Mouse (Mus musculus): ENCODE data around the gene Pnrc1. TPM values are rescaled to one million over a fixed set of nuclear protein-coding genes. Genes with fewer than 3 reads are reported as not detected.

Pnrc1 gene
- polyA plus RNA-seq, 1 experiment from 2014 or later = 83.2 TPM

GRCm38 (mm10) chr4:33207551-33207950, 82.4 kb downstream of the Pnrc1 start:
- no peak overlapping the region for H3K9ac ChIP-seq (replicated peaks; ENCODE audit: low read length)
- DNase-seq (no peak), ATAC-seq (ENCODE audit: low FRiP score, low TSS enrichment) (no peak)
- H3K4me2 ChIP-seq (ENCODE audit: low read length) = no peak overlapping the region
- H3K36me3 ChIP-seq (ENCODE audit: control insufficient read depth, insufficient read depth, low read length) = no peaks in the 10 kb centered on the region
- 73% methylated on average over 2 of the region's 2 CpGs for WGBS
- H3K27ac ChIP-seq (replicated peaks; ENCODE audit: low read depth, low read length) = no peak overlapping the region
- H3K27me3 ChIP-seq (ENCODE audit: control insufficient read depth, insufficient read depth, low read length) = no peaks in the 10 kb centered on the region
- peaks cover 16% of the 10 kb centered on the region; the same call in 1 of the 2 replicates for H3K4me1 ChIP-seq (ENCODE audit: control insufficient read depth, insufficient read depth, low read length)
- H3K9me3 ChIP-seq (ENCODE audit: control insufficient read depth, low read length) = no peaks in the 10 kb centered on the region
- H3K4me3 ChIP-seq (replicated peaks; ENCODE audit: low read depth, low read length) = no peak overlapping the region

GRCm38 (mm10) chr4:33204682-33205081, 85.3 kb downstream of the Pnrc1 start:
- no peak overlapping the region for H3K27ac ChIP-seq (replicated peaks; ENCODE audit: low read depth, low read length)
- no peaks in the 10 kb centered on the region for H3K27me3 ChIP-seq (ENCODE audit: control insufficient read depth, insufficient read depth, low read length)
- 0 out of 2 replicates have a peak, but pooled peaks cover 8% of the 10 kb centered on the region for H3K4me1 ChIP-seq (ENCODE audit: control insufficient read depth, insufficient read depth, low read length)
- H3K4me3 ChIP-seq (replicated peaks; ENCODE audit: low read depth, low read length) = no peak overlapping the region
- H3K9ac ChIP-seq (replicated peaks; ENCODE audit: low read length) = no peak overlapping the region
- no peaks in the 10 kb centered on the region for H3K36me3 ChIP-seq (ENCODE audit: control insufficient read depth, insufficient read depth, low read length)
- WGBS = under 1% methylated on average over 4 of the region's 4 CpGs
- no peak overlapping the region for H3K4me2 ChIP-seq (ENCODE audit: low read length)
- ATAC-seq (ENCODE audit: low FRiP score, low TSS enrichment) (peak; percentile 48; the same call in 1 of the 2 replicates), DNase-seq (peak; percentile 72)
- no peaks in the 10 kb centered on the region for H3K9me3 ChIP-seq (ENCODE audit: control insufficient read depth, low read length)

- DNase-seq (no peak), ATAC-seq (ENCODE audit: low FRiP score, low TSS enrichment) (no peak)
- Histone ChIP-seq H3K36me3 (ENCODE audit: control insufficient read depth, insufficient read depth, low read length) (no peaks in the 10 kb centered on the region), H3K4me1 (ENCODE audit: control insufficient read depth, insufficient read depth, low read length) (no peaks in the 10 kb centered on the region), H3K9ac (replicated peaks; ENCODE audit: low read length) (no peak overlapping the region), H3K9me3 (ENCODE audit: control insufficient read depth, low read length) (no peaks in the 10 kb centered on the region), H3K4me2 (ENCODE audit: low read length) (no peak overlapping the region), H3K27me3 (ENCODE audit: control insufficient read depth, insufficient read depth, low read length) (no peaks in the 10 kb centered on the region), H3K27ac (replicated peaks; ENCODE audit: low read depth, low read length) (no peak overlapping the region), H3K4me3 (replicated peaks; ENCODE audit: low read depth, low read length) (no peak overlapping the region)
- 6% methylated on average over 2 of the region's 2 CpGs for WGBS
Measured at GRCm38 (mm10) chr4:33198117-33198516, 91.8 kb downstream of the Pnrc1 start.

Other genes starting within 250 kb of the Pnrc1 start
- gene Gabrr2, start 227.2 kb downstream of the Pnrc1 start, polyA plus RNA-seq (2014; fragmentation: Nextera tagmentation; extraction: Ambion mirVana) = 0.35 and 0.74 TPM in 2 replicates
- gene Gabrr1, start 157.6 kb downstream of the Pnrc1 start, polyA plus RNA-seq (2014; fragmentation: Nextera tagmentation; extraction: Ambion mirVana) = 0.78 and 0.80 TPM in 2 replicates
- 1.9 and 2.3 TPM in 2 replicates for gene Pm20d2, start 100.4 kb downstream of the Pnrc1 start, polyA plus RNA-seq (2014; fragmentation: Nextera tagmentation; extraction: Ambion mirVana)
- gene Srsf12, start 81.2 kb downstream of the Pnrc1 start, polyA plus RNA-seq (2014; fragmentation: Nextera tagmentation; extraction: Ambion mirVana) = 54.4 and 63.4 TPM in 2 replicates
- gene Rngtt, start 20.1 kb upstream of the Pnrc1 start, polyA plus RNA-seq (2014; fragmentation: Nextera tagmentation; extraction: Ambion mirVana) = 23.9 and 30.5 TPM in 2 replicates

All from midbrain, embryonic 14.5 days (tissue).